9 mouse cellular contexts compared by ENCODE assay signal in the genomic region with DNA sequence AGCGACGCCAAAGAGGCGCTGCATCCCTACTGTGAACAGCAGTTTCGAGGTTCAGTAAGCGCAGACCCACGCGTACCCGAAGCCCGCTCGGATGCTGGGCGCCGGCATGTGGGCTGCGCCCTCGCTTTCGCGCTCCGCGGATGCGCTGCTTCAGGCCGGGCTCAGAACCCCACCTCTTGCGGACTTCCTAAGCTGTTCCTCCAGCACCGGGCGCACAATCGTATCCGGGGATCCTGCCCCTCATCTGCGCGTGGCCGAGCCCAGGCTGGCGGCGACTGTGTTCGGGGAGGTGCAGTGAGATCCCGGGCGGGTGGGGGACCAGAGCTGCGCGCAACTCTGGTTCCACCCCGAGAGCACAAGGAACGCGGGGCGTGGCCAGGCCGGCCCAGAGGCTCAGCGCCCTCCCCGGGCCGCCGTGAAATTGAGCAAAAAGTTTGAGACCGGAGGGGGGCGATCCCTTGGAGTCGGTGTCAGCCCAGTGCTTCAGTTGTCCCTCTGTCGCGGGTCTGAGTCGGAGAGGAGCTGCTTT. TPM values are rescaled to one million over a fixed set of nuclear protein-coding genes. Genes with fewer than 3 reads are reported as not detected.
DNase-seq lines count a peak whose midpoint lies in the region; ATAC-seq and TF ChIP-seq lines count a peak whose summit lies in the region.
"Had no signal": no experiment of that assay in that cellular context is flagged by ENCODE, and none has a peak within 500 bp of the region (broad histone marks: within the 10 kb centered on the region; RNA-seq: fewer than 3 reads in every experiment).

No protein-coding gene starts in this region.

- H3K4me3 ChIP-seq in embryonic facial prominence, embryonic 11.5 days (ENCODE audit: low read depth, low read length), result peak overlapping the region; percentile 44
- peak overlapping the region; percentile 55 for H3K4me3 ChIP-seq in lung, embryonic 14.5 days (ENCODE audit: low read depth, low read length)

- H3K4me1 ChIP-seq in embryonic facial prominence, embryonic 11.5 days (ENCODE audit: control insufficient read depth, insufficient read depth, low read length), result peaks cover 8% of the 10 kb centered on the region
- peaks cover 13% of the 10 kb centered on the region for H3K4me1 ChIP-seq in lung, embryonic 14.5 days (ENCODE audit: insufficient read depth)

- peaks cover 18% of the 10 kb centered on the region for H3K27me3 ChIP-seq in embryonic facial prominence, embryonic 11.5 days (ENCODE audit: control insufficient read depth, insufficient read depth, low read length)
- H3K27me3 ChIP-seq in lung, embryonic 14.5 days (ENCODE audit: insufficient read depth, low read length), result peaks cover 40% of the 10 kb centered on the region

- peak; percentile 36 for ATAC-seq in embryonic facial prominence, embryonic 11.5 days (replicated peaks; ENCODE audit: insufficient number of reproducible peaks, low FRiP score, low TSS enrichment, low read depth)
- peak; percentile 57 for ATAC-seq in lung, embryonic 14.5 days (ENCODE audit: insufficient read depth)

- TF ChIP-seq CTCF in lung, embryonic 14.5 days (IDR thresholded peaks at IDR 0.05; ENCODE audit: low read depth), result peak; percentile 36

- no peaks in the 10 kb centered on the region for H3K9me3 ChIP-seq in embryonic facial prominence, embryonic 11.5 days (replicated peaks; ENCODE audit: control insufficient read depth, low read length)
- H3K9me3 ChIP-seq in lung, embryonic 14.5 days (ENCODE audit: low read depth, low read length), result no peaks in the 10 kb centered on the region

- no peak overlapping the region for H3K27ac ChIP-seq in embryonic facial prominence, embryonic 11.5 days (replicated peaks; ENCODE audit: low read depth, low read length)
- peak overlapping the region; percentile 36; the same call in 1 of the 2 replicates for H3K27ac ChIP-seq in lung, embryonic 14.5 days (ENCODE audit: low read depth)

- H3K4me2 ChIP-seq in embryonic facial prominence, embryonic 11.5 days (ENCODE audit: low read depth, low read length), result peak overlapping the region; percentile 96
- peak overlapping the region; percentile 99 for H3K4me2 ChIP-seq in lung, embryonic 14.5 days

- peak overlapping the region; percentile 52 for H3K9ac ChIP-seq in embryonic facial prominence, embryonic 11.5 days (replicated peaks; ENCODE audit: low read length)
- peak overlapping the region; percentile 58 for H3K9ac ChIP-seq in lung, embryonic 14.5 days

- DNase-seq in 3T3-L1 (ENCODE audit: low read depth, low spot score) (peak; percentile 74), NIH3T3 (ENCODE audit: low read depth) (peak; percentile 91)
- peak; percentile 73 for DNase-seq in embryonic facial prominence, embryonic 11.5 days (ENCODE audit: low spot score)
- DNase-seq in heart, adult 8-10 months (ENCODE audit: low spot score), result peak; percentile 66
- DNase-seq in kidney, adult 18-20 months, result peak; percentile 76
- DNase-seq in lung, embryonic 14.5 days, result peak; percentile 86
- DNase-seq in ovary, postnatal 10 days (ENCODE audit: low spot score), result peak; percentile 67
- DNase-seq in urinary bladder, postnatal 4 days (ENCODE audit: low spot score in 2 of 2), result peak; percentile 85 to 88

- no peaks in the 10 kb centered on the region for H3K36me3 ChIP-seq in embryonic facial prominence, embryonic 11.5 days (replicated peaks; ENCODE audit: control insufficient read depth, insufficient read depth, low read depth, low read length)
- peaks cover 3% of the 10 kb centered on the region; the same call in 1 of the 2 replicates for H3K36me3 ChIP-seq in lung, embryonic 14.5 days (ENCODE audit: insufficient read depth)

- WGBS in embryonic facial prominence, embryonic 11.5 days, result 0% methylated on average over 50 of the region's 50 CpGs
- under 1% methylated on average over 50 of the region's 50 CpGs for WGBS in lung, embryonic 14.5 days

RNA-seq across cellular contexts. Expression of gene Sphk1, which starts 2.1 kb away (rescaled TPM):
- 5.0 and 7.2 TPM in 2 replicates for polyA plus RNA-seq in embryonic facial prominence, embryonic 11.5 days (2014; fragmentation: Nextera tagmentation; extraction: Ambion mirVana)
- 1 to 10 TPM in 1 of 4 experiments, under 1 TPM in 3; 0.57 to 1.3 (median 0.98) TPM for total RNA-seq in heart, adult 8-10 months (2022)
- polyA plus RNA-seq in lung, embryonic 14.5 days (2014; fragmentation: Nextera tagmentation; extraction: Ambion mirVana), result 4.0 and 5.5 TPM in 2 replicates

RNA-seq across cellular contexts. Expression of gene Prpsap1, which starts 38.9 kb away (rescaled TPM):
- 171 and 182 TPM in 2 replicates for polyA plus RNA-seq in embryonic facial prominence, embryonic 11.5 days (2014; fragmentation: Nextera tagmentation; extraction: Ambion mirVana)
- 10 to 100 TPM; 24.5 to 29.9 (median 26.0) TPM for total RNA-seq in heart, adult 8-10 months (2022)
- polyA plus RNA-seq in lung, embryonic 14.5 days (2014; fragmentation: Nextera tagmentation; extraction: Ambion mirVana), result 191 and 206 TPM in 2 replicates

RNA-seq across cellular contexts. Expression of gene Ube2o, which starts 48.4 kb away (rescaled TPM):
- polyA plus RNA-seq in embryonic facial prominence, embryonic 11.5 days (2014; fragmentation: Nextera tagmentation; extraction: Ambion mirVana), result 17.2 and 17.4 TPM in 2 replicates
- 10 to 100 TPM; 27.4 to 33.1 (median 29.8) TPM for total RNA-seq in heart, adult 8-10 months (2022)
- 17.4 and 22.8 TPM in 2 replicates for polyA plus RNA-seq in lung, embryonic 14.5 days (2014; fragmentation: Nextera tagmentation; extraction: Ambion mirVana)

RNA-seq across cellular contexts. Expression of gene Aanat, which starts 53.4 kb away (rescaled TPM):
- not detected in 2 replicates for polyA plus RNA-seq in embryonic facial prominence, embryonic 11.5 days (2014; fragmentation: Nextera tagmentation; extraction: Ambion mirVana)
- not detected for total RNA-seq in heart, adult 8-10 months (2022)
- polyA plus RNA-seq in lung, embryonic 14.5 days (2014; fragmentation: Nextera tagmentation; extraction: Ambion mirVana), result not detected in 2 replicates
- total RNA-seq: gastrocnemius, adult 8-10 months had no signal
